ENCODE assay signal across 10 mouse cellular contexts in the genomic region with DNA sequence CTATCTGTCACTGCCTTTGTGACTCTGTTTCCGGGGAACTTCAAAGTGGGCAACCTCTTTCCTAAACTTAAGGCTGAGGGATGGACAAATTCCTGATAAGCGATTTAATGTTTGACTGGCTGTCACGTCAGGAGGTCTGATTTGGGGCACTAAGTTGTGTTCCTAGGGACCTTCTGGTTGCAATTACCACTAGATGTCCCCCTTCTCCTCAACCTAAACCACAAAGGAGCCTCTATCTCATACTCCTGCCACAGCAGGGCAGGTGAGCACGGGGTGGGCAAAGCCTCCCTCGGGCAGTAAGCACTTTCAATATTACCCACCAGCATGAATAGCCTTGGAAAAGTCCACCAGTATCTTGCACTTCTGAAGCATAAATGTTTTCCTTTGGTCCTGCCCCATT.
DNase-seq lines count a peak whose midpoint lies in the region; TF ChIP-seq lines count a peak whose summit lies in the region.
"Had no signal": no experiment of that assay in that cellular context is flagged by ENCODE, and none has a peak within 500 bp of the region (broad histone marks: within the 10 kb centered on the region; RNA-seq: fewer than 3 reads in every experiment).

No protein-coding gene starts in this region.

- intact Hi-C loops in heart, adult 2 months (cut with DNase I) = loop anchor here (2.0 to 10.0 kb wide), 3 partner anchors 133 to 334 kb away; partner anchors contain the start of gene Lpar1
- intact Hi-C loops in left cerebral cortex, adult 2 months (cut with DNase I) = loop anchor here (1.0 kb wide), 1 partner anchor 330 kb away; no protein-coding TSS in a partner anchor
- intact Hi-C loops in left cerebral cortex, postnatal 14 days (cut with DNase I) = loop anchor here (5.0 kb wide), 1 partner anchor 328 kb away; no protein-coding TSS in a partner anchor

- DNase-seq in heart, adult 2 months = no peak
- DNase-seq in heart, adult 9 months (ENCODE audit: low spot score in 2 of 2) = no peak
- DNase-seq in left cerebral cortex, adult 2 months (ENCODE audit: extremely low spot score in 1 of 2, low spot score in 2 of 2) = no peak
- no peak for DNase-seq in left cerebral cortex, postnatal 14 days (ENCODE audit: low spot score in 2 of 2)
- DNase-seq in CH12.LX (ENCODE audit: extremely low read depth) = no peak
- peak; percentile 51 for DNase-seq in brain, adult 2 months (ENCODE audit: low read depth, low spot score)
- DNase-seq in thymus, postnatal 14 days = no peak
- DNase-seq: lung, postnatal 10 days; thymus, adult 18-20 months had no signal

- TF ChIP-seq CTCF in heart, adult 2 months (IDR thresholded peaks at IDR 0.05) = peak; percentile 68
- peak; percentile 60 for TF ChIP-seq CTCF in left cerebral cortex, adult 2 months (IDR thresholded peaks at IDR 0.05)
- TF ChIP-seq CTCF in CH12.LX (conservative IDR thresholded peaks at IDR 0.05 in 1 of 2, IDR thresholded peaks at IDR 0.05 in 1 of 2; ENCODE audit: low read depth in 2 of 2, low read length in 2 of 2) = peak in 1 of 2 experiments; percentile 61; a peak in 2 of 4 replicates

- peak; percentile 60 for TF ChIP-seq RAD21 in CH12.LX (IDR thresholded peaks at IDR 0.05; ENCODE audit: low read depth, low read length)

- no peak for TF ChIP-seq POLR2A in heart, adult 2 months (IDR thresholded peaks at IDR 0.05; ENCODE audit: insufficient read depth, low read depth, low read length)
- TF ChIP-seq POLR2A in CH12.LX (IDR thresholded peaks at IDR 0.05; ENCODE audit: low read depth, low read length) = no peak

- no peaks in the 10 kb centered on the region for H3K36me3 ChIP-seq in heart, adult 2 months (ENCODE audit: control insufficient read depth, insufficient read depth, low read length)
- no peaks in the 10 kb centered on the region for H3K36me3 ChIP-seq in CH12.LX (replicated peaks in 1 of 2; ENCODE audit: control insufficient read depth in 1 of 2, insufficient read depth in 1 of 2, low read length in 1 of 2)
- H3K36me3 ChIP-seq: forebrain, embryonic 10.5 days had no signal

- H3K9ac ChIP-seq in heart, adult 2 months (ENCODE audit: low read depth, low read length) = no peak overlapping the region
- H3K9ac ChIP-seq in CH12.LX (ENCODE audit: insufficient read depth, low read depth) = no peak overlapping the region

- dilution Hi-C loops in CH12.LX (cut with MboI; ENCODE audit: extremely low pct_ligation_motif_present, extremely low pct_unique_long_range_greater_than_20kb, low sequenced_read_pairs) = no loop called here

- H3K9me3 ChIP-seq in CH12.LX (replicated peaks; ENCODE audit: low read length) = peaks cover 5% of the 10 kb centered on the region
- H3K9me3 ChIP-seq: forebrain, embryonic 10.5 days had no signal

- H3K4me3 ChIP-seq in heart, adult 2 months = no peak overlapping the region
- H3K4me3 ChIP-seq in left cerebral cortex, adult 2 months = no peak overlapping the region
- no peak overlapping the region for H3K4me3 ChIP-seq in CH12.LX (replicated peaks in 1 of 3; ENCODE audit: low read depth in 2 of 3, low read length in 2 of 3, poor library complexity in 1 of 3)
- H3K4me3 ChIP-seq: forebrain, embryonic 10.5 days had no signal

- in situ Hi-C loops in CH12.LX (cut with MboI; ENCODE audit: low pct_ligation_motif_present, low pct_unique_long_range_greater_than_20kb, low sequenced_read_pairs) = no loop called here

- no peak for TF ChIP-seq EP300 in heart, adult 2 months (IDR thresholded peaks at IDR 0.05; ENCODE audit: insufficient read depth, low read depth, low read length)
- TF ChIP-seq EP300 in CH12.LX (IDR thresholded peaks at IDR 0.05; ENCODE audit: low read length) = no peak

- H3K4me2 ChIP-seq in CH12.LX (ENCODE audit: insufficient read depth, low read depth, poor library complexity, severe bottlenecking) = peak overlapping the region; percentile 31; the same call in 1 of the 2 replicates

- no peak overlapping the region for H3K27ac ChIP-seq in heart, adult 2 months
- H3K27ac ChIP-seq in left cerebral cortex, adult 2 months = no peak overlapping the region
- H3K27ac ChIP-seq in CH12.LX (ENCODE audit: insufficient read depth, low read depth) = no peak overlapping the region
- H3K27ac ChIP-seq: forebrain, embryonic 10.5 days had no signal

- no peaks in the 10 kb centered on the region; the same call in 1 of the 2 replicates for H3K4me1 ChIP-seq in heart, adult 2 months (ENCODE audit: control insufficient read depth, insufficient read depth, low read length)
- H3K4me1 ChIP-seq in CH12.LX (ENCODE audit: control insufficient read depth in 1 of 2, insufficient read depth in 2 of 2) = peaks cover 0 to 11% of the 10 kb centered on the region in 2 experiments; a peak in 1 of 4 replicates
- H3K4me1 ChIP-seq: forebrain, embryonic 10.5 days had no signal

- no peaks in the 10 kb centered on the region for H3K79me2 ChIP-seq in heart, adult 2 months (replicated peaks; ENCODE audit: control insufficient read depth, insufficient read depth, low read length)
- H3K79me2 ChIP-seq in CH12.LX (replicated peaks; ENCODE audit: control insufficient read depth, extremely low read depth, insufficient read depth, poor library complexity, severe bottlenecking) = no peaks in the 10 kb centered on the region

- 38% methylated on average over 5 of the region's 5 CpGs for WGBS in heart, adult 2 months

- no peaks in the 10 kb centered on the region for H3K27me3 ChIP-seq in heart, adult 2 months (ENCODE audit: control insufficient read depth, insufficient read depth, low read length)
- no peaks in the 10 kb centered on the region for H3K27me3 ChIP-seq in CH12.LX (replicated peaks)

TF ChIP-seq in CH12.LX, 34 proteins besides CTCF, POLR2A, EP300 and RAD21:
- TF ChIP-seq ZC3H11A (IDR thresholded peaks at IDR 0.05; ENCODE audit: low read depth, low read length) = 0 out of 2 replicates have a peak, but pooled peaks have one; percentile 4
- peak; percentile 60 for TF ChIP-seq SMC3 (IDR thresholded peaks at IDR 0.05; ENCODE audit: low read depth, low read length)
- TF ChIP-seq E2F4 (IDR thresholded peaks at IDR 0.05; ENCODE audit: insufficient replicate concordance, low read depth, low read length) = no peak
